Mouse (Mus musculus) erythroblast, embryonic 14.5 days (primary cell): ENCODE measurements around the gene Llgl2.

ENCODE experiments used
- GATA1 ChIP-seq: IDR thresholded peaks from 2 replicates; pipeline ENCODE4 v1.6.1; 2012; ENCODE audit warnings: low read length, inconsistent platforms, mixed read lengths
- TAL1 ChIP-seq: IDR thresholded peaks from 3 replicates; pipeline ENCODE4 v1.6.1; 2012; ENCODE audit warnings: low read length, inconsistent platforms, mixed read lengths

- TF ChIP-seq GATA1 (no peak), TAL1 (no peak)
Observed at GRCm38 (mm10) chr11:115884361-115884760, 60.5 kb downstream of the Llgl2 start.
